Mouse (Mus musculus): ENCODE results near the gene Tes3-ps. TPM values are rescaled to one million over a fixed set of nuclear protein-coding genes. Genes with fewer than 3 reads are reported as not detected.

Tes3-ps gene
- polyA plus RNA-seq (2014; fragmentation: Illumina TruSeq; extraction: RNeasy Lipid Tissue Mini Kit (QIAGEN cat#74804); ENCODE audit: low read depth, low replicate concordance): 0.93 TPM

GRCm38 (mm10) chr13:49492376-49493368 lies at the start of gene Tes3-ps:
Gene Tes3-ps, plus strand, starts transcription at chr13:49493318.

GRCm38 (mm10) chr13:49504510-49504909 lies 11.4 kb downstream of the Tes3-ps start, which contains the start of gene Ecm2:
Gene Ecm2, plus strand, starts transcription at chr13:49504810.

GRCm38 (mm10) chr13:49544279-49544678 lies 51.2 kb downstream of the Tes3-ps start, which contains the start of gene Aspn:
Gene Aspn, plus strand, starts transcription at chr13:49544443.

Other genes with a start within 250 kb of the Tes3-ps start
- not detected for gene Susd3, start 244.6 kb upstream of the Tes3-ps start, polyA plus RNA-seq (2014; fragmentation: Illumina TruSeq; extraction: RNeasy Lipid Tissue Mini Kit (QIAGEN cat#74804); ENCODE audit: low read depth, low replicate concordance)
- gene Fgd3, start 173.0 kb upstream of the Tes3-ps start, polyA plus RNA-seq (2014; fragmentation: Illumina TruSeq; extraction: RNeasy Lipid Tissue Mini Kit (QIAGEN cat#74804); ENCODE audit: low read depth, low replicate concordance): 3.7 TPM
- gene Bicd2, start 151.7 kb upstream of the Tes3-ps start, polyA plus RNA-seq (2014; fragmentation: Illumina TruSeq; extraction: RNeasy Lipid Tissue Mini Kit (QIAGEN cat#74804); ENCODE audit: low read depth, low replicate concordance): 46.0 TPM
- gene Ippk, start 72.1 kb upstream of the Tes3-ps start, polyA plus RNA-seq (2014; fragmentation: Illumina TruSeq; extraction: RNeasy Lipid Tissue Mini Kit (QIAGEN cat#74804); ENCODE audit: low read depth, low replicate concordance): 28.3 TPM
- gene Ecm2, start 11.5 kb downstream of the Tes3-ps start, polyA plus RNA-seq (2014; fragmentation: Illumina TruSeq; extraction: RNeasy Lipid Tissue Mini Kit (QIAGEN cat#74804); ENCODE audit: low read depth, low replicate concordance): 35.6 TPM
- gene Aspn, start 51.1 kb downstream of the Tes3-ps start, polyA plus RNA-seq (2014; fragmentation: Illumina TruSeq; extraction: RNeasy Lipid Tissue Mini Kit (QIAGEN cat#74804); ENCODE audit: low read depth, low replicate concordance): 43.0 TPM
- gene Omd, start 89.1 kb downstream of the Tes3-ps start, polyA plus RNA-seq (2014; fragmentation: Illumina TruSeq; extraction: RNeasy Lipid Tissue Mini Kit (QIAGEN cat#74804); ENCODE audit: low read depth, low replicate concordance): 81.9 TPM
- gene Ogn, start 114.7 kb downstream of the Tes3-ps start, polyA plus RNA-seq (2014; fragmentation: Illumina TruSeq; extraction: RNeasy Lipid Tissue Mini Kit (QIAGEN cat#74804); ENCODE audit: low read depth, low replicate concordance): 599 TPM
- 9.1 TPM for gene Cenpp, start 159.5 kb downstream of the Tes3-ps start, polyA plus RNA-seq (2014; fragmentation: Illumina TruSeq; extraction: RNeasy Lipid Tissue Mini Kit (QIAGEN cat#74804); ENCODE audit: low read depth, low replicate concordance)
- gene Nol8, start 159.8 kb downstream of the Tes3-ps start, polyA plus RNA-seq (2014; fragmentation: Illumina TruSeq; extraction: RNeasy Lipid Tissue Mini Kit (QIAGEN cat#74804); ENCODE audit: low read depth, low replicate concordance): 82.0 TPM
- gene Iars, start 188.8 kb downstream of the Tes3-ps start, polyA plus RNA-seq (2014; fragmentation: Illumina TruSeq; extraction: RNeasy Lipid Tissue Mini Kit (QIAGEN cat#74804); ENCODE audit: low read depth, low replicate concordance): 60.4 TPM

Data from adrenal gland, adult 10 weeks (tissue).